Mouse (Mus musculus) CH12.LX (cell line): ENCODE results near the gene Tjp3. TPM values are rescaled to one million over a fixed set of nuclear protein-coding genes. Genes with fewer than 3 reads are reported as not detected.

ENCODE experiments used
- DNase-seq: peaks from one replicate; pipeline ENCODE4 v3.0.0-alpha.2; 2013; ENCODE audit errors: extremely low read depth
- H3K27ac ChIP-seq: 2 replicates; pipeline ENCODE4 v1.5.1; 2012; ENCODE audit warnings: low read depth, mild to moderate bottlenecking, control low read depth, moderate library complexity; ENCODE audit not compliant: insufficient read depth
- H3K27me3 ChIP-seq: replicated peaks from 2 replicates; pipeline ENCODE3; 2012; ENCODE audit warnings: inconsistent platforms
- H3K36me3 ChIP-seq, 2 experiments: replicated peaks in 1 of 2; 2 replicates each; pipeline versions ENCODE3 to v1.6.1; 2012; ENCODE audit warnings: inconsistent platforms in 1 of 2, low read length in 1 of 2, mild to moderate bottlenecking in 1 of 2, mixed read lengths in 1 of 2, moderate library complexity in 1 of 2; ENCODE audit not compliant: control insufficient read depth in 1 of 2, insufficient read depth in 1 of 2
- H3K4me1 ChIP-seq, 2 experiments: 2 replicates each; pipeline ENCODE4 v1.6.1; 2012; ENCODE audit warnings: inconsistent platforms in 1 of 2, moderate library complexity in 1 of 2; ENCODE audit not compliant: insufficient read depth in 2 of 2, control insufficient read depth in 1 of 2
- H3K4me2 ChIP-seq: 2 replicates; pipeline ENCODE4 v1.6.1; 2012; ENCODE audit warnings: low read depth, mild to moderate bottlenecking, control low read depth; ENCODE audit not compliant: poor library complexity, insufficient read depth, severe bottlenecking
- H3K4me3 ChIP-seq, 3 experiments: fragments of 150-350 bp in 1 of 3; sonication (generic) in 1 of 3; replicated peaks in 1 of 3; 2 replicates each; pipeline versions ENCODE3 to v1.5.1; 2011 to 2012; ENCODE audit warnings: low read depth in 2 of 3, low read length in 2 of 3, mild to moderate bottlenecking in 2 of 3, moderate library complexity in 2 of 3, control low read depth in 1 of 3, improper control_type of control experiment in 1 of 3, inconsistent platforms in 1 of 3, mixed read lengths in 1 of 3; ENCODE audit not compliant: poor library complexity in 1 of 3
- H3K79me2 ChIP-seq: replicated peaks from 2 replicates; pipeline ENCODE4 v1.6.1; 2012; ENCODE audit warnings: mild to moderate bottlenecking, moderate library complexity; ENCODE audit not compliant: control insufficient read depth, poor library complexity, insufficient read depth, severe bottlenecking; ENCODE audit errors: extremely low read depth
- H3K9ac ChIP-seq: 2 replicates; pipeline ENCODE4 v1.6.1; 2012; ENCODE audit warnings: low read depth, mild to moderate bottlenecking, control low read depth, moderate library complexity; ENCODE audit not compliant: insufficient read depth
- H3K9me3 ChIP-seq: replicated peaks from 2 replicates; pipeline ENCODE3; 2012; ENCODE audit warnings: low read length, inconsistent platforms, mixed read lengths
- BHLHE40 ChIP-seq: IDR thresholded peaks from 2 replicates; pipeline ENCODE4 v1.6.1; 2011; ENCODE audit warnings: mild to moderate bottlenecking, low read depth, low read length, improper control_type of control experiment
- CHD1 ChIP-seq: IDR thresholded peaks from 2 replicates; pipeline ENCODE4 v1.6.1; 2012; ENCODE audit warnings: low read depth, low read length, improper control_type of control experiment, inconsistent platforms
- CHD2 ChIP-seq: IDR thresholded peaks from 2 replicates; pipeline ENCODE4 v1.6.1; 2011; ENCODE audit warnings: low read length, improper control_type of control experiment
- CTCF ChIP-seq, 2 experiments: IDR thresholded peaks in 1 of 2; conservative IDR thresholded peaks in 1 of 2; 2 replicates each; pipeline ENCODE4 v1.5.1; 2011 to 2012; ENCODE audit warnings: low read depth in 2 of 2, low read length in 2 of 2, improper control_type of control experiment in 1 of 2, inconsistent platforms in 1 of 2, mild to moderate bottlenecking in 1 of 2, moderate library complexity in 1 of 2
- E2F4 ChIP-seq: IDR thresholded peaks from 2 replicates; pipeline ENCODE4 v1.6.1; 2011; ENCODE audit warnings: low read depth, low read length, improper control_type of control experiment; ENCODE audit not compliant: insufficient replicate concordance
- ELF1 ChIP-seq: IDR thresholded peaks from 2 replicates; pipeline ENCODE4 v1.6.1; 2014; ENCODE audit warnings: low read depth, mild to moderate bottlenecking, inconsistent platforms, low read length, improper control_type of control experiment
- JUND ChIP-seq: conservative IDR thresholded peaks from 2 replicates; pipeline ENCODE4 v1.6.1; 2011; ENCODE audit warnings: low read depth, low read length, improper control_type of control experiment
- KAT2A ChIP-seq: IDR thresholded peaks from 2 replicates; pipeline ENCODE4 v1.6.1; 2012; ENCODE audit warnings: low read length, improper control_type of control experiment, inconsistent platforms; ENCODE audit not compliant: insufficient replicate concordance
- MEF2A ChIP-seq: IDR thresholded peaks from 2 replicates; pipeline ENCODE4 v1.6.1; 2014; ENCODE audit warnings: low read depth, mild to moderate bottlenecking, inconsistent platforms, low read length, improper control_type of control experiment, borderline replicate concordance
- MXI1 ChIP-seq: IDR thresholded peaks from 2 replicates; pipeline ENCODE4 v1.6.1; 2011; ENCODE audit warnings: mild to moderate bottlenecking, low read depth, low read length, improper control_type of control experiment
- NELFE ChIP-seq: IDR thresholded peaks from 2 replicates; pipeline ENCODE4 v1.6.1; 2011; ENCODE audit warnings: low read depth, low read length, improper control_type of control experiment
- NRF1 ChIP-seq: IDR thresholded peaks from 2 replicates; pipeline ENCODE4 v1.6.1; 2014; ENCODE audit warnings: low read depth, mild to moderate bottlenecking, inconsistent platforms, low read length, improper control_type of control experiment, moderate library complexity
- POLR2AphosphoS2 ChIP-seq: IDR thresholded peaks from 2 replicates; pipeline ENCODE4 v1.6.1; 2011; ENCODE audit warnings: low read depth, low read length, improper control_type of control experiment
- RAD21 ChIP-seq: IDR thresholded peaks from 2 replicates; pipeline ENCODE4 v1.6.1; 2011; ENCODE audit warnings: low read depth, mild to moderate bottlenecking, low read length, improper control_type of control experiment, moderate library complexity
- SMC3 ChIP-seq: IDR thresholded peaks from 2 replicates; pipeline ENCODE4 v1.6.1; 2011; ENCODE audit warnings: low read depth, low read length, improper control_type of control experiment
- TBP ChIP-seq: conservative IDR thresholded peaks from 2 replicates; pipeline ENCODE4 v1.6.1; 2011; ENCODE audit warnings: low read depth, low read length, improper control_type of control experiment
- UBTF ChIP-seq: IDR thresholded peaks from 2 replicates; pipeline ENCODE4 v1.6.1; 2012; ENCODE audit warnings: low read depth, mild to moderate bottlenecking, inconsistent platforms, low read length, improper control_type of control experiment, moderate library complexity
- USF1 ChIP-seq: IDR thresholded peaks from 2 replicates; pipeline ENCODE4 v1.6.1; 2014; ENCODE audit warnings: low read depth, mild to moderate bottlenecking, inconsistent platforms, low read length, improper control_type of control experiment
- USF2 ChIP-seq: conservative IDR thresholded peaks from 2 replicates; pipeline ENCODE4 v1.6.1; 2011; ENCODE audit warnings: low read depth, low read length, improper control_type of control experiment
- ZC3H11A ChIP-seq: IDR thresholded peaks from 2 replicates; pipeline ENCODE4 v1.6.1; 2012; ENCODE audit warnings: low read depth, mild to moderate bottlenecking, inconsistent platforms, low read length, improper control_type of control experiment
- ZKSCAN1 ChIP-seq: IDR thresholded peaks from 2 replicates; pipeline ENCODE4 v1.6.1; 2012; ENCODE audit warnings: low read depth, inconsistent platforms, low read length, improper control_type of control experiment, borderline replicate concordance
- ZMIZ1 ChIP-seq: IDR thresholded peaks from 2 replicates; pipeline ENCODE4 v1.6.1; 2012; ENCODE audit warnings: low read depth, mild to moderate bottlenecking, inconsistent platforms, low read length, improper control_type of control experiment
- dilution Hi-C: fragments of 300-500 bp; cut with MboI; formaldehyde crosslinking; loops from 2 replicates; pipeline ENCODE4 v1.14.3; 2020; ENCODE audit warnings: low sequenced_read_pairs; ENCODE audit not compliant: extremely low pct_unique_long_range_greater_than_20kb, extremely low pct_ligation_motif_present
- in situ Hi-C: fragments of 300-500 bp; cut with MboI; formaldehyde crosslinking; loops from 3 replicates; pipeline ENCODE4 v1.14.3; 2019; ENCODE audit warnings: low sequenced_read_pairs, low pct_ligation_motif_present, low pct_unique_long_range_greater_than_20kb, mixed read lengths
- polyA plus RNA-seq: library from polyadenylated mRNA; unstranded; fragments of >175 nt; gene quantifications from 2 replicates; pipeline ENCODE4 v1.2.1, GENCODE M21; 2012; ENCODE audit warnings: low read depth; ENCODE audit not compliant: insufficient read length
- total RNA-seq, 2 experiments: library from RNA; depleted of rRNA; stranded (reverse); fragments of 300-350 nt in 1 of 2; fragments of >200 nt in 1 of 2; gene quantifications; 2 replicates each; pipeline ENCODE4 v1.2.3; 2012 to 2014

Gene Tjp3
- total and polyA plus RNA-seq, 3 experiments: 0.42 to 7.2 (median 0.76) TPM

DNA sequence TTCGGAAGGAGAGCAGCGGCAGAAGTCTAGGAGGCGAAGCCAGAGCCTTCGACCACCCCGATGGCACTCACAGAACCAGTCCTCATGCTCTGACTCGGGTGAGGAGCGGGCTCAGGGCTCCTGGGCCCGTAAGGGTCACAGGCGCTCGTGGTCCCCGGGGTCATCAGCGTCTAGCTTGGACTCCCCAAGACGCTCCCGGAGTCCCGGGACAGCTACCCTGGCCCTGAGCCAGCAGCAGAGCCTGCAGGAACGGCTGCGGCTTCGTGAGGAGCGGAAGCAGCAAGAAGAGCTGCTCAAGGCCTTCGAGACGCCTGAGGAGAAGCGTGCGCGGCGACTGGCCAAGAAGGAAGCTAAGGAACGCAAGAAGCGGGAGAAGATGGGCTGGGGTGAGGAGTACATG is 31.1 kb upstream of the Tjp3 start:
- H3K27ac ChIP-seq: no peak overlapping the region
- H3K9me3 ChIP-seq: no peaks in the 10 kb centered on the region
- dilution Hi-C loops: no loop called here
- in situ Hi-C loops: no loop called here
- DNase-seq: no peak
- TF ChIP-seq USF2: no peak
- TF ChIP-seq ZKSCAN1: no peak
- TF ChIP-seq BHLHE40: no peak
- no peak for TF ChIP-seq CHD2
- no peak for TF ChIP-seq TBP
- TF ChIP-seq CHD1: no peak
- TF ChIP-seq ZC3H11A: no peak
- TF ChIP-seq ELF1: no peak
- TF ChIP-seq SMC3: no peak
- no peak for TF ChIP-seq ZMIZ1
- no peak for TF ChIP-seq MXI1
- TF ChIP-seq USF1: no peak
- no peak for TF ChIP-seq NELFE
- no peak for TF ChIP-seq E2F4
- no peak for TF ChIP-seq POLR2AphosphoS2
- TF ChIP-seq CTCF (conservative IDR thresholded peaks at IDR 0.05 in 1 of 2, IDR thresholded peaks at IDR 0.05 in 1 of 2; ENCODE audit: low read depth in 2 of 2, low read length in 2 of 2): no peak
- no peak for TF ChIP-seq NRF1
- TF ChIP-seq UBTF: no peak
- no peak for TF ChIP-seq RAD21
- H3K9ac ChIP-seq: no peak overlapping the region
- peaks cover 65 to 73% of the 10 kb centered on the region in 2 experiments for H3K36me3 ChIP-seq
- no peaks in the 10 kb centered on the region for H3K27me3 ChIP-seq
- H3K79me2 ChIP-seq: peaks cover 15% of the 10 kb centered on the region
- H3K4me1 ChIP-seq: peaks cover 12 to 32% of the 10 kb centered on the region in 2 experiments; a peak in 3 of 4 replicates
- H3K4me3 ChIP-seq: no peak overlapping the region
- H3K4me2 ChIP-seq: 0 out of 2 replicates have a peak overlapping the region, but pooled peaks have one; percentile 78

GRCm38 (mm10) chr10:81321436-81321835 is 30.1 kb upstream of the Tjp3 start:
- Histone ChIP-seq H3K27me3 (no peaks in the 10 kb centered on the region), H3K4me3 (peak overlapping the region; percentile 89 to 98 (median 97)), H3K9ac (peak overlapping the region; percentile 96), H3K36me3 (peaks cover 61 to 74% of the 10 kb centered on the region in 2 experiments), H3K27ac (peak overlapping the region; percentile 49), H3K79me2 (peaks cover 15% of the 10 kb centered on the region), H3K4me2 (peak overlapping the region; percentile 78), H3K4me1 (peaks cover 12 to 37% of the 10 kb centered on the region in 2 experiments; a peak in 3 of 4 replicates), H3K9me3 (no peaks in the 10 kb centered on the region)
- in situ Hi-C loops (no loop called here), dilution Hi-C loops (no loop called here)
- no peak for DNase-seq
- no peak for TF ChIP-seq JUND
- no peak for TF ChIP-seq MEF2A
- no peak for TF ChIP-seq KAT2A
- TF ChIP-seq TBP: 0 out of 2 replicates have a peak, but pooled peaks have one; percentile 1
